Mouse (Mus musculus) E14TG2a.4 (cell line): Measurements from ENCODE around the gene E030018B13Rik.

ENCODE experiments used
- H3K27me3 ChIP-seq: 2 replicates; pipeline ENCODE4 v1.6.1; 2014; ENCODE audit warnings: low read length, control low read depth; ENCODE audit not compliant: insufficient read depth
- H3K36me3 ChIP-seq: 2 replicates; pipeline ENCODE4 v1.6.1; 2014; ENCODE audit warnings: low read length, control low read depth; ENCODE audit not compliant: insufficient read depth
- H3K4me1 ChIP-seq: replicated peaks from 2 replicates; pipeline ENCODE4 v1.6.1; 2014; ENCODE audit warnings: low read depth, low read length, control low read depth
- H3K4me3 ChIP-seq: replicated peaks from 2 replicates; pipeline ENCODE4 v1.5.1; 2014; ENCODE audit warnings: mild to moderate bottlenecking, low read length
- H3K9me3 ChIP-seq: 2 replicates; pipeline ENCODE4 v1.6.1; 2014; ENCODE audit warnings: low read length, control low read depth
- CTCF ChIP-seq: conservative IDR thresholded peaks from 2 replicates; pipeline ENCODE4 v1.5.1; 2014; ENCODE audit warnings: low read length
- NANOG ChIP-seq: IDR thresholded peaks from 2 replicates; pipeline ENCODE4 v1.6.1; 2014; ENCODE audit warnings: borderline replicate concordance, low read length, mixed read lengths
- POU5F1 ChIP-seq: IDR thresholded peaks from 2 replicates; pipeline ENCODE4 v1.6.1; 2014; ENCODE audit warnings: low read length, borderline replicate concordance

Gene E030018B13Rik

GRCm38 (mm10) chr7:63885025-63885424, 31.6 kb upstream of the E030018B13Rik start:
- Histone ChIP-seq H3K9me3 (no peaks in the 10 kb centered on the region), H3K4me1 (peaks cover 43% of the 10 kb centered on the region), H3K4me3 (no peak overlapping the region), H3K27me3 (peaks cover 4% of the 10 kb centered on the region; the same call in 1 of the 2 replicates), H3K36me3 (peaks cover 9% of the 10 kb centered on the region)
- TF ChIP-seq CTCF (no peak), NANOG (no peak), POU5F1 (no peak)

GRCm38 (mm10) chr7:63887034-63887551, 29.6 kb upstream of the E030018B13Rik start:
- TF ChIP-seq POU5F1 (no peak), NANOG (no peak), CTCF (no peak)
- peaks cover 59% of the 10 kb centered on the region for H3K4me1 ChIP-seq
- peaks cover 23% of the 10 kb centered on the region for H3K36me3 ChIP-seq
- no peaks in the 10 kb centered on the region for H3K9me3 ChIP-seq
- H3K27me3 ChIP-seq: peaks cover 4% of the 10 kb centered on the region; the same call in 1 of the 2 replicates
- H3K4me3 ChIP-seq: no peak overlapping the region

GRCm38 (mm10) chr7:63887602-63888123, 29.0 kb upstream of the E030018B13Rik start:
- peaks cover 23% of the 10 kb centered on the region for H3K36me3 ChIP-seq
- H3K9me3 ChIP-seq: no peaks in the 10 kb centered on the region
- peaks cover 61% of the 10 kb centered on the region for H3K4me1 ChIP-seq
- H3K4me3 ChIP-seq: peak overlapping the region; percentile 43
- TF ChIP-seq NANOG (no peak), POU5F1 (no peak), CTCF (no peak)
- peaks cover 4% of the 10 kb centered on the region; the same call in 1 of the 2 replicates for H3K27me3 ChIP-seq

- TF ChIP-seq CTCF (no peak), NANOG (no peak), POU5F1 (no peak)
- peaks cover 71% of the 10 kb centered on the region for H3K4me1 ChIP-seq
- H3K9me3 ChIP-seq: no peaks in the 10 kb centered on the region
- peaks cover 23% of the 10 kb centered on the region for H3K36me3 ChIP-seq
- peak overlapping the region; percentile 43 for H3K4me3 ChIP-seq
- H3K27me3 ChIP-seq: no peaks in the 10 kb centered on the region
Measured at GRCm38 (mm10) chr7:63888674-63889073, 28.0 kb upstream of the E030018B13Rik start.

- Histone ChIP-seq H3K4me1 (peaks cover 74% of the 10 kb centered on the region), H3K4me3 (peak overlapping the region; percentile 43), H3K27me3 (no peaks in the 10 kb centered on the region), H3K9me3 (no peaks in the 10 kb centered on the region), H3K36me3 (peaks cover 23% of the 10 kb centered on the region)
- TF ChIP-seq POU5F1 (no peak), CTCF (no peak), NANOG (no peak)
Measured at GRCm38 (mm10) chr7:63889116-63889975, 27.3 kb upstream of the E030018B13Rik start.

GRCm38 (mm10) chr7:63891488-63892075, 25.1 kb upstream of the E030018B13Rik start:
- peaks cover 83% of the 10 kb centered on the region for H3K4me1 ChIP-seq
- no peaks in the 10 kb centered on the region for H3K9me3 ChIP-seq
- TF ChIP-seq CTCF: no peak
- no peak for TF ChIP-seq POU5F1
- no peak for TF ChIP-seq NANOG
- no peaks in the 10 kb centered on the region for H3K27me3 ChIP-seq
- peaks cover 23% of the 10 kb centered on the region for H3K36me3 ChIP-seq
- peak overlapping the region; percentile 58 for H3K4me3 ChIP-seq

GRCm38 (mm10) chr7:63893201-63893600, 23.5 kb upstream of the E030018B13Rik start:
- Histone ChIP-seq H3K4me3 (no peak overlapping the region), H3K36me3 (peaks cover 17% of the 10 kb centered on the region), H3K9me3 (no peaks in the 10 kb centered on the region), H3K4me1 (peaks cover 81% of the 10 kb centered on the region), H3K27me3 (no peaks in the 10 kb centered on the region)
- TF ChIP-seq CTCF (no peak), POU5F1 (no peak), NANOG (no peak)

- TF ChIP-seq CTCF: no peak
- TF ChIP-seq POU5F1: no peak
- no peak for TF ChIP-seq NANOG
- Histone ChIP-seq H3K4me3 (no peak overlapping the region), H3K4me1 (peaks cover 80% of the 10 kb centered on the region), H3K36me3 (peaks cover 16% of the 10 kb centered on the region), H3K27me3 (no peaks in the 10 kb centered on the region), H3K9me3 (no peaks in the 10 kb centered on the region)
Measured at GRCm38 (mm10) chr7:63893729-63894128, 22.9 kb upstream of the E030018B13Rik start.
